Mouse (Mus musculus): ENCODE results near the gene Gpr55.

The Gpr55 gene

DNA sequence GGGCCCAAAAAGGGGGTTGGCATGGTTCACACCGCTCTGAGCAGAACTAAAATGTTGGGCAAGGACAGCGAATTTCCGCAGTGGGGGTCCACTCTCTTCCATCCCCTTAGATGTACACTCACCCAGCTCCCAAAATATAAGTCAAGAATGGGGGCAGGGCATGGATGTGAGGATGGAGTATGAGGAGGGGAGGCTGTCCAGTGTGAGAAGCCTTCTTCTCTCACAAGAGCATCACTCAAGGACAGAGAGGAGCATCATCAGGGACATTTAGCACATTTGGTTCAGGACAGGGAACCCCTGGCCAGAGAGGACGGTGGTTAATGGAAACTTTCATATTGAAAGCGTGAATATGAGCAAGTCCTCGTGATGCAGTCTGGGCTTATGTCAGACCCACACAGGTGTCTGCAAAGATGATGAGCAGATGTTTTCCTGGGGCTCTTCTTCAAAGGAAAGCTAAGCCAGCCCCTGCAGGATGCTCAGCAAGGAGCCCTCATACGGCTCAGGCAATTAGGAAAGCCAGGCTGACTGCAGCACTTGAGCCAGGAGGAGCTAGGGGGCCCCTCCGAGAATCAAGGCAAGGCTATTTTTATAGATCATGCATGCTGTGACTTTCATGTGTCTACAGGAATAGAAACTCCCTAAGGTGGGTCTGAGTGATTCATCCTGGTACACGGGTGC is 2.7 kb downstream of the Gpr55 start:
- DNase-seq (ENCODE audit: low spot score in 2 of 2): no peak

DNA sequence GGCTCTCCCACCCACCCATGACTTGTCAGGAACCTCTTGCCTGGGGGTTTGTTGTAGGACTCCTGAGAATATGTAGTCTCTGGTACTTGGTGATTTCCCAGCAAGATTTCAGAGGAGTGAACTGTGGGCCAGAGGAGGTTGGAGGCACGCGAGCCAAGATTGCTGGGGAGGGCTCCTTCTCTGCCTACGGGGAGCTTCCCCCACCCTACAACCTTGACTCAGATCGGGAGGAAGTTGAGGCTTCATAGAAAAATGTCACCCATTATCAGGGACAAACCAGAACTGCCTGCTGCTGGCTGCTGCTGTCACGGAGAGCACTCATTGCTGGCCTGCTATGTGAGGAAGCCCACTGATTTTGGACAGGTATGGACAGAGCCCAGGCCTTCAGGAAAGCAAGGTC is 3.5 kb downstream of the Gpr55 start:
- no peak for DNase-seq (ENCODE audit: low spot score in 2 of 2)

DNA sequence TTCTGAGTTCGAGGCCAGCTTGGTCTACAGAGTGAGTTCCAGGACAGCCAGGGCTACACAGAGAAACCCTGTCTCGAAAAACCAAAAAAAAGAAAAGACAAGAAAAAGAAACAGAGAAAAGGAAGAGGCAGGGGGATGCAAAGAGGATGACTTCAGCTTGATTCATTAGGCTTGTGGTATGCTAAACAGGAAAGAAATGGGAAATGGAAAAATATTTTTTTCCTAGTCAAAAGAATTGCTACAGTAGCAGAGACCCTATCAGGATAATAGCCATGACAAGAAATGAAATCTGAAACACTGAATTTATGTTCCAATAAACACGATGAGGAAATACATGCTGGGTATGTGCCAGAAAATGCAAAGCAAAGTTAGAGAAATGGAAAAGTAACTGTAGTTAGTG is 5.7 kb downstream of the Gpr55 start:
- DNase-seq (ENCODE audit: low spot score in 2 of 2): no peak

DNA sequence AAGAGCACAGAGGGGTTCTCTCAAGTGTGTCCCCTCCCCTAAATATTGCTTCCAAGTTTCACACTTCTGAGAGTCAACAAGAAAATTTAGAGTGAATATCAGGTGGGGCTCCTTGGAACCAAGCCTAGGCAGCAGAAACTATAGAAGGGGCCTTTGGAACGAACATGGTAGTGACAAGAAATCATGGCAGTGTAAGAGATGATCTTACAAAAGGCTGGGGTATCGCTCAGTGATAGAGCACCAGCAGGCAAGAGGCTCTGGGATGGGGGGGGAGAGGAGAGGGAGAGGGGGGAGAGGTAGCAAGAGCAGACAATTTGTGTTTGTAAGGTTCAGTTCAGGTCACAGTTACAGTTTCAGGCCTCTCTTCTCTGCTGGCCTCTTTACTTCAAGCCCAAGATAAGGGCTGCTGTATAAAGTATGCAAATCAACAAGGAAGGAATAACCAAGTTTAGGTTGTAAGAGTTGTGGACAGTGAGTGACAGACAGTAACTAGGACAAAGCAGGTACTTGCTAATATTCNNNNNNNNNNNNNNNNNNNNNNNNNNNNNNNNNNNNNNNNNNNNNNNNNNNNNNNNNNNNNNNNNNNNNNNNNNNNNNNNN is 11.6 kb downstream of the Gpr55 start:
- no peak for DNase-seq (ENCODE audit: low spot score in 2 of 2)

- DNase-seq (ENCODE audit: low spot score in 2 of 2): no peak
Observed at GRCm38 (mm10) chr1:85942318-85942717, 18.5 kb downstream of the Gpr55 start.

DNA sequence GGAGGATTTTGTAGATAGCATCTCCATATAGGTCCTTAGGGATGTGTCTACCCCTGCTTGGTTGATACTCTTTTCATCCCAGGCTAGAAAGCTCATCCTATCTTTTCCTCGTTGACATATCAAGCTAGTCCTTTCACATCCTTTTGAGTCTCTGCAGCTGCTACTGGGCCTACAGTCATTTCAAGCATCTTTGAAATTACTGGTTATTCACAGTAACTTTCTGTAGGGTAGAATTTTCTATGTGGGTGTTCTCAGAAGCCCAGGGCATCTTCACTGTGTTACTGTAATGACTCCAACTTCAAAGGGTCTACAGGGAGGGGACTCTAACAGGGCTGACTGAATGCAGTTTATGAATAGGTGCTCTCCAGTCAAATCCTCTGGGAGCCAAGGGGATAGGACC is 23.5 kb downstream of the Gpr55 start:
- no peak for DNase-seq (ENCODE audit: low spot score in 2 of 2)

DNA sequence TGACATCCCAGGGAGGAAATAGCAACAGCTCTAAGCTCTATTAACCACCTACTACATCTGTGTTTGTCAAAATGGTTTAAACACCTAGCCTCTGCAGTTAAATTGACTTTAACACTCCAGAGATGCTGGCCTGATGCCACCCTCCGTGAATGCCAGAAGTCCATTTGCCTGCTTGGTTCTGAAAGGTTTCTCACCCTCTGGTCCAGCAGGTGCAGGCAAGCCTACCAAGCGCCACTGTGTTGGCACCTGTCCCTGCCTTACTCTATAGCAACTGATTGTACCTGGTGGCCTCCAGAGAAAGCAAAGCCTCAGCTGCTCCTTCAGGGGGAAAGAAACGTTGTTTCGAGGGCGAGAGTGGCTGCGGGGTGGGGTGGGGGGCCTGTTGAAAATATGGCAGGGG is 24.5 kb downstream of the Gpr55 start:
- no peak for DNase-seq (ENCODE audit: low spot score in 2 of 2)

GRCm38 (mm10) chr1:85935148-85935852 is 25.5 kb downstream of the Gpr55 start:
- DNase-seq (ENCODE audit: low spot score in 2 of 2): peak; percentile 45 to 65

- DNase-seq (ENCODE audit: low spot score in 2 of 2): no peak
Observed at GRCm38 (mm10) chr1:85934560-85934959, 26.2 kb downstream of the Gpr55 start.

DNA sequence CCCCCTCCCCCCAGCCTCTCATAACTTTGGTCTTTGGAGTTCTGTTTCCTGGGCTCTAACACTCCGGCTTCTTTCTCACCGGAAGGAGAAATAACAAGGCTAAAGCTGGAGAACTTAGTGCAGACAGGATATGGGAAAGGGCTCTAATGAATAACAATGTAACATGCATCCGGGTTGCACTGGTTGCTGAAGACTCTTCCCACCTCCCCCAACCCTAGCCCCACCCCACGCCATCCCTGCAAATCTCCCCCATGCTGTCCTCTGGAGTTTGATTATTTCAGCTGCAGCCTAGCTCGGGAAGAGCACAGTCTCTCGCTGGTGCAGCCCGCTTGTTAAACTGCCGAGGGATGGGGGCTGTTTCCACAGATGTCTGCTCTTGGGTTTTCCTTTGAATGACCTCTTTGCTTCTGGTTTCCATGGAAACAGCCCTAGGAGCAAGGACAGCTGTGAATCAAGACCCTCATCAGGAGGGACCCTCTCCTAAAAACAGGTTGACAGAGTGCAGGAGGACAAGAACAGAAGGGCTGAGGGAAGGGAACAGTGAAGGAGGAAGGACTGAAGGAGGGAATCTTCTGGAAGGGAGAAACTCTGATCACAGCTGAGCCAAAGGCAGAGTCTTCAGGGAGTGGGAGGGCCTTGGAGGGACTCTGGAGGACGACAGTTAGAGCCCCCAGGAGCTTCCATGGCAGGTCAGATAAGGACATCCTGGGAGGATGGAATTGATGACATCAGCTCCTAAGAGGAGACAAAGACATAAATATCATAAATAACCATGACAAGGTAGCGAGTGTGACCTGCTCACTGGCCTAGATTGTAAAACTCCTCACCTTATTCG is 27.0 kb downstream of the Gpr55 start:
- DNase-seq (ENCODE audit: low spot score in 2 of 2): no peak

DNA sequence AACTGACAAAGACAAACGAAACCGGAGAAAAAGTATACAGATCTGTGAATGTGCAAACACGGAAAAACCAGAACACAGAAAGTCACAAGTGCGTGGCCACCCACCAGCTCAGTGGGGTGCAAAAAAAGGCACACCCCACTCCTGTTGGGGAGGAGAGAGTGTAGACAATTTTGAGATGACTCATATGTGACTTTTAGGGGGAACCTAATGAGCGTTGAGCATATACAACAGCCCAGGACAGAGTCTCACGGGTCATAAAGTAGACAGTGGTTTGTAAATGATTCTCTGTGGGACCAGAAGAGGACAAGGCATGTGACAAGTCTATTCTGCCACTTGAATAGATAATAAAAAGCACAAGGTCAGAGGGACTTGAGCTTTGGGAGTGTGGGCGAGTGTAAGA is 27.6 kb downstream of the Gpr55 start:
- DNase-seq (ENCODE audit: low spot score in 2 of 2): peak; percentile 11 to 27

GRCm38 (mm10) chr1:85931170-85931569 is 29.6 kb downstream of the Gpr55 start:
- no peak for DNase-seq (ENCODE audit: low spot score in 2 of 2)

GRCm38 (mm10) chr1:85929406-85929805 is 31.4 kb downstream of the Gpr55 start:
- DNase-seq (ENCODE audit: low spot score in 2 of 2): no peak

DNA sequence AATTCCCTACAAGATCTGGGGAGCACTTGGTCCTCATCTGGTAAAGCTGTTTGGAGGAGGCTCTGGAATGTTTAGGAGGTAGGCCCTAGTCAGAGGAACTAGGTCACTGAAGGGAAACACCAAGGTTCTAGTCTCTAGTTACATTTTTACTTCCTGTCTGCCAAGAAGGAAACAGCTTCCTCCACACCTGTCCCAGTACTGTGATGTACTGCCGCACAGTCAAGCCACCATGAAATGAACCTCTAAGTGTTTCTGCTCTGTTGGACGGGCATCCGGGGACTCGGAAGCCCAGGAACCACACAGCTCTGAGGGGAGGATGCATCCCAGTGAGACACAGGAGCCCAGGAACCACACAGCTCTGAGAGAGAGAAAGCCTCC is 32.1 kb downstream of the Gpr55 start:
- DNase-seq (ENCODE audit: low spot score in 2 of 2): no peak

GRCm38 (mm10) chr1:85928057-85928687 is 32.6 kb downstream of the Gpr55 start, which contains the start of gene 4933407L21Rik:
TSS of gene 4933407L21Rik (plus strand) at chr1:85928483.
- no peak for DNase-seq (ENCODE audit: low spot score in 2 of 2)

DNA sequence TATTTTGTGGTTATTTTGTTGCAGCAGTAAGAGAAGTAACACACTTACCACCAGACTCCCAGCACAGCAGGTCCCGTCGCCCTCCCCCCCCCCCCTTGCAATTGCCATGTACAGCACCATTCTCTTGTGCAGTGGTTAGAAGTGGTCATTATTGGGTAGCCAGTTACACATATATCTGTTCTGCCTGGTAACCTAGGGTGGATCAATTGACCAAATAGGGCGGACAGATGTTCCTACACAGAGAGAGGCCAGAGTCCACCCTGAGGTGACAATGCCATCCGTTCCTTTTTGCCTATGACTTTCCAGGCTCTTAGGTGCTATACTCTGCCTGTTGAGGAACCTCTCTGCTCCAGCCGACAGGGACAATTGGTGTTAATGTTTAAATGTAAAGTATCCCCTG is 35.6 kb downstream of the Gpr55 start:
- DNase-seq (ENCODE audit: low spot score in 2 of 2): no peak

GRCm38 (mm10) chr1:85922865-85923211 is 38.0 kb downstream of the Gpr55 start:
- DNase-seq (ENCODE audit: low spot score in 2 of 2): no peak

GRCm38 (mm10) chr1:85922127-85922864 is 38.5 kb downstream of the Gpr55 start:
- no peak for DNase-seq (ENCODE audit: low spot score in 2 of 2)

- no peak for DNase-seq (ENCODE audit: low spot score in 2 of 2)
Observed at GRCm38 (mm10) chr1:85921725-85922124, 39.1 kb downstream of the Gpr55 start.

GRCm38 (mm10) chr1:85919621-85920020 is 41.2 kb downstream of the Gpr55 start:
- no peak for DNase-seq (ENCODE audit: low spot score in 2 of 2)

DNA sequence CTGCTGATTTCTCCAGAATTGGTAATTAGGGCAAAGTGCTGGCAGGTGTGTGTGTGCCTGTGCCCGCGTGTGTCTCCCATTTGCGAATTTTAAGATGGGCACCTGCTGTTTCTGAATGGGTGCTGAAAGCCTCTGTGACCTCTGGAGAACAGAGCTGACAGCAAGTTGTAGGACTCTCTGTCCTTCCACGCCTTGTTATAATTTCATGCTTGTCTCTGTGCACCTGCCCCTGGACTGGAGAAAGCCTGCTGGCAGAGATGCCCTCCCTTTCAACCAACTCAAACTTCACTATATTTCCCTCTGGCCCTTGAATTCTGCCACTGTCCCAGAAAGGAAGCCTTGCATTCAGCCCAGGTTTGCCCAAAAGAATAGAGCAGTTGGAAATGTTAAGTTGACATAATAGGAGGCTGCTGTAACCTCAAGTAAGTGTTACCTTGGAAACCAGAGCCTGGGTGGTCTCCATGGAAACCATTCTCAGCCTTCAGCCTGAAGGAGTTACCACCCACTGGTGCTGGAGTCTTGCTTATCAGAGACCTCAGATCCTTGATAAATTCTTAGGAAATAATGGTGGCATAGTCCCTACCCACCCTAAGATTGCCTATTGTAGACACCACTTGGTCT is 43.9 kb downstream of the Gpr55 start:
- DNase-seq (ENCODE audit: low spot score in 2 of 2): no peak
